Mouse (Mus musculus) heart, adult 2 months (tissue): ENCODE results near the gene Atp13a3. TPM values are rescaled to one million over a fixed set of nuclear protein-coding genes. Genes with fewer than 3 reads are reported as not detected.

Source experiments
- DNase-seq, 2 experiments: peaks; one replicate each; pipeline ENCODE4 v3.0.0; 2021
- H3K27ac ChIP-seq: fragments of 200-600 bp; 2 replicates; pipeline ENCODE4 v1.8.1; 2022
- H3K27me3 ChIP-seq: fragments of 200-500 bp; 2 replicates; pipeline ENCODE4 v1.6.1; 2012; ENCODE audit warnings: mild to moderate bottlenecking, low read length, inconsistent platforms, mixed read lengths; ENCODE audit not compliant: control insufficient read depth, insufficient read depth
- H3K36me3 ChIP-seq: fragments of 200-500 bp; 2 replicates; pipeline ENCODE4 v1.6.1; 2012; ENCODE audit warnings: low read length, inconsistent platforms; ENCODE audit not compliant: control insufficient read depth, insufficient read depth
- H3K4me1 ChIP-seq: fragments of 200-500 bp; 2 replicates; pipeline ENCODE4 v1.6.1; 2011; ENCODE audit warnings: low read length; ENCODE audit not compliant: control insufficient read depth, insufficient read depth
- H3K4me3 ChIP-seq: fragments of 200-600 bp; 2 replicates; pipeline ENCODE4 v1.8.1; 2022
- H3K79me2 ChIP-seq: fragments of 200-500 bp; replicated peaks from 2 replicates; pipeline ENCODE4 v1.6.1; 2012; ENCODE audit warnings: mild to moderate bottlenecking, inconsistent platforms, low read length, moderate library complexity, mixed read lengths; ENCODE audit not compliant: control insufficient read depth, insufficient read depth
- H3K9ac ChIP-seq: fragments of 200-500 bp; 2 replicates; pipeline ENCODE4 v1.6.1; 2012; ENCODE audit warnings: low read depth, mild to moderate bottlenecking, control low read depth, inconsistent platforms, low read length, mixed read lengths
- CTCF ChIP-seq: fragments of 200-600 bp; IDR thresholded peaks from 2 replicates; pipeline ENCODE4 v1.8.1; 2022; ENCODE audit warnings: antibody characterized with exemption, mild to moderate bottlenecking, moderate library complexity
- EP300 ChIP-seq: fragments of 200-500 bp; IDR thresholded peaks from 2 replicates; pipeline ENCODE4 v1.6.1; 2011; ENCODE audit warnings: low read depth, low read length, control low read depth; ENCODE audit not compliant: insufficient read depth
- POLR2A ChIP-seq: fragments of 200-500 bp; IDR thresholded peaks from 2 replicates; pipeline ENCODE4 v1.6.1; 2011; ENCODE audit warnings: mild to moderate bottlenecking, low read depth, low read length, control low read depth; ENCODE audit not compliant: insufficient read depth
- WGBS: fragments of 180-500 bp; shearing (Covaris S2); methylation state at CpG from one replicate; pipeline ENCODE4 v1.1.7; 2018; 5-methylcytosine and 5-hydroxymethylcytosine counted together
- intact Hi-C: fragments of 180-260 bp; cut with DNase I; formaldehyde crosslinking; loops from one replicate; pipeline ENCODE4 v1.15.1; 2025
- polyA plus RNA-seq: library from polyadenylated mRNA; depleted of rRNA; stranded (reverse); fragments of >200 nt; gene quantifications from 2 replicates; pipeline ENCODE4 v1.2.3, GENCODE M21; 2012
- total RNA-seq, 2 experiments: library from RNA; stranded (reverse); gene quantifications; 2 replicates each; pipeline ENCODE4 v1.2.3; 2021

Atp13a3 gene
- total and polyA plus RNA-seq, 3 experiments: 10.6 to 54.7 (median 48.2) TPM

GRCm38 (mm10) chr16:30278406-30278805 is 127.4 kb downstream of the Atp13a3 start:
- Histone ChIP-seq H3K9ac (no peak overlapping the region), H3K4me1 (peaks cover 1% of the 10 kb centered on the region; the same call in 1 of the 2 replicates), H3K36me3 (no peaks in the 10 kb centered on the region), H3K79me2 (no peaks in the 10 kb centered on the region), H3K4me3 (no peak overlapping the region), H3K27me3 (peaks cover 2% of the 10 kb centered on the region; the same call in 1 of the 2 replicates), H3K27ac (no peak overlapping the region)
- WGBS: 88% methylated on average over 11 of the region's 11 CpGs
- TF ChIP-seq POLR2A (no peak), EP300 (no peak), CTCF (no peak)
- DNase-seq: no peak
- intact Hi-C loops: no loop called here

- H3K27me3 ChIP-seq: no peaks in the 10 kb centered on the region
- H3K79me2 ChIP-seq: no peaks in the 10 kb centered on the region
- H3K36me3 ChIP-seq: no peaks in the 10 kb centered on the region
- intact Hi-C loops: no loop called here
- 58% methylated on average over 15 of the region's 15 CpGs for WGBS
- no peak overlapping the region for H3K27ac ChIP-seq
- DNase-seq: no peak
- TF ChIP-seq EP300 (no peak), CTCF (no peak), POLR2A (no peak)
- no peaks in the 10 kb centered on the region for H3K4me1 ChIP-seq
- H3K4me3 ChIP-seq: no peak overlapping the region
- no peak overlapping the region for H3K9ac ChIP-seq
Observed at GRCm38 (mm10) chr16:30275558-30276340, 130.0 kb downstream of the Atp13a3 start.

- Histone ChIP-seq H3K9ac (no peak overlapping the region), H3K4me1 (no peaks in the 10 kb centered on the region), H3K79me2 (no peaks in the 10 kb centered on the region), H3K27me3 (no peaks in the 10 kb centered on the region), H3K4me3 (no peak overlapping the region), H3K36me3 (no peaks in the 10 kb centered on the region), H3K27ac (no peak overlapping the region)
- intact Hi-C loops: no loop called here
- TF ChIP-seq EP300: no peak
- no peak for TF ChIP-seq CTCF
- no peak for TF ChIP-seq POLR2A
- WGBS: 91% methylated on average over 8 of the region's 8 CpGs
- no peak for DNase-seq
Observed at GRCm38 (mm10) chr16:30273065-30273464, 132.7 kb downstream of the Atp13a3 start.

- Histone ChIP-seq H3K4me1 (no peaks in the 10 kb centered on the region), H3K9ac (no peak overlapping the region), H3K27ac (no peak overlapping the region), H3K4me3 (no peak overlapping the region), H3K79me2 (no peaks in the 10 kb centered on the region), H3K27me3 (no peaks in the 10 kb centered on the region), H3K36me3 (no peaks in the 10 kb centered on the region)
- TF ChIP-seq POLR2A (no peak), EP300 (no peak), CTCF (no peak)
- 73% methylated on average over 6 of the region's 6 CpGs for WGBS
- DNase-seq: no peak
- intact Hi-C loops: no loop called here
Observed at GRCm38 (mm10) chr16:30271941-30272595, 133.7 kb downstream of the Atp13a3 start.

- H3K36me3 ChIP-seq: no peaks in the 10 kb centered on the region
- WGBS: 64% methylated on average over 8 of the region's 8 CpGs
- no peaks in the 10 kb centered on the region for H3K79me2 ChIP-seq
- H3K4me3 ChIP-seq: no peak overlapping the region
- H3K27ac ChIP-seq: no peak overlapping the region
- DNase-seq: no peak
- H3K9ac ChIP-seq: no peak overlapping the region
- H3K4me1 ChIP-seq: no peaks in the 10 kb centered on the region
- no peak for TF ChIP-seq CTCF
- TF ChIP-seq EP300: no peak
- no peak for TF ChIP-seq POLR2A
- intact Hi-C loops: no loop called here
- no peaks in the 10 kb centered on the region for H3K27me3 ChIP-seq
Observed at GRCm38 (mm10) chr16:30271223-30271761, 134.5 kb downstream of the Atp13a3 start.

- intact Hi-C loops: no loop called here
- Histone ChIP-seq H3K4me3 (no peak within 1 kb of the TSS), H3K36me3 (no peaks in the 10 kb centered on the region), H3K9ac (no peak within 1 kb of the TSS), H3K79me2 (no peaks in the 10 kb centered on the region), H3K27me3 (no peaks in the 10 kb centered on the region), H3K4me1 (no peaks in the 10 kb centered on the region), H3K27ac (no peak within 1 kb of the TSS)
- no peak for DNase-seq
- no peak for TF ChIP-seq CTCF
- no peak for TF ChIP-seq EP300
- no peak for TF ChIP-seq POLR2A
- WGBS: 59% methylated on average over 5 of the region's 5 CpGs
Observed at GRCm38 (mm10) chr16:30267359-30267758, 138.4 kb downstream of the Atp13a3 start, which contains the start of gene Cpn2. Gene Cpn2 (minus strand): TSS chr16:30267499.
